In the genomic region with DNA sequence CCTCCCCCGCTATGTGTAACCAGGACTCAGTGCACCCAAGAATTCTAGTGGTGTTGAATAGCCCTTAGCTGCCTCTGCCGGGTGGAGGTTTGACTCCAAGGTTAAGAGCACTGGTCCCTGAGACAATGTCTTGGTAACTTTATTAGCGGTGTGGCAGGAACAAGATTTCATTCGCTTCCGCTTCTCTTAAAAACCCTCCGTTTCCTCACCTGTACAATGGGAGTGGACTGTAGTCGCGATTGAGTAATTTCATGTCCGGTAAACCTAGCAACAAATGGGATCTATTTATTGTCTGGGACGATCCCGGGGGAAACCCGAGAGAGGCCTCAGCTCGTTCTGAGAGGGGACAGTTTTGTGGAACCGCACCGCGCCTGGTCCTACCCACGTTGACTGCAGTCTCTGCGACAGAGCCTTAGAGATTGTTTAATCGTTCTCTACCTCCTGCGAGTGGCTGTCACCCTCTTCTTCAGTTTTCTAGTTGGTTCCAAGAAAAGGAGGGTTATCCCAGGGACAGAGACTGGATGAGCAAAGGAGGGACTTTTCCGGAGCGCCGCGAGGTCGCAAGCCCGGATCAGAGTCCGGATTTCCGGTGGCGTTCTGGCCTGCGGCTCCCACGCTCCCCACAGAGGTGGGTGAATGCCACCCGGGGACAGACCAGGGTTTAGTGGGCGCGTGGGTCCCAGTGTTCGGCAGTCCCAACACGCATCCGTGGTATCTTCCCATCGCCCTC, we compare ENCODE assay signal across 8 mouse cellular contexts. TPM values are rescaled to one million over a fixed set of nuclear protein-coding genes. Genes with fewer than 3 reads are reported as not detected.
DNase-seq lines count a peak whose midpoint lies in the region; ATAC-seq and TF ChIP-seq lines count a peak whose summit lies in the region.

No protein-coding gene starts in this region.

- H3K9me3 ChIP-seq in megakaryocyte, embryonic 14.5 days = no peaks in the 10 kb centered on the region
- no peaks in the 10 kb centered on the region for H3K9me3 ChIP-seq in forebrain, embryonic 13.5 days (replicated peaks)
- H3K9me3 ChIP-seq in hindbrain, postnatal 0 days (ENCODE audit: low read length) = no peaks in the 10 kb centered on the region
- H3K9me3 ChIP-seq in liver, embryonic 16.5 days (replicated peaks; ENCODE audit: control insufficient read depth, low read length) = no peaks in the 10 kb centered on the region

- ATAC-seq in megakaryocyte, adult 5-6 weeks (ENCODE audit: poor library complexity, severe bottlenecking) = no peak
- no peak for ATAC-seq in forebrain, embryonic 13.5 days
- no peak for ATAC-seq in hindbrain, postnatal 0 days
- no peak for ATAC-seq in liver, embryonic 16.5 days (ENCODE audit: low read depth)
- no peak for ATAC-seq in granulocyte monocyte progenitor cell, adult 5-6 weeks (replicated peaks; ENCODE audit: poor library complexity, severe bottlenecking)

- peaks cover 41% of the 10 kb centered on the region for H3K4me1 ChIP-seq in megakaryocyte, embryonic 14.5 days
- peaks cover 33% of the 10 kb centered on the region for H3K4me1 ChIP-seq in forebrain, embryonic 13.5 days
- 0 out of 2 replicates have a peak, but pooled peaks cover 3% of the 10 kb centered on the region for H3K4me1 ChIP-seq in hindbrain, postnatal 0 days (ENCODE audit: insufficient read depth, low read length)
- H3K4me1 ChIP-seq in liver, embryonic 16.5 days (ENCODE audit: control insufficient read depth, low read depth, low read length) = no peaks in the 10 kb centered on the region; the same call in none of the 2 replicates

- no peaks in the 10 kb centered on the region for H3K36me3 ChIP-seq in megakaryocyte, embryonic 14.5 days (replicated peaks; ENCODE audit: low read length)
- no peaks in the 10 kb centered on the region for H3K36me3 ChIP-seq in forebrain, embryonic 13.5 days (ENCODE audit: poor library complexity, severe bottlenecking)
- no peaks in the 10 kb centered on the region for H3K36me3 ChIP-seq in hindbrain, postnatal 0 days (ENCODE audit: insufficient read depth, low read length)
- H3K36me3 ChIP-seq in liver, embryonic 16.5 days (ENCODE audit: control insufficient read depth, insufficient read depth) = no peaks in the 10 kb centered on the region
- H3K36me3 ChIP-seq in splenic B cell, adult 2 months (ENCODE audit: control insufficient read depth, insufficient read depth, low read length, poor library complexity, severe bottlenecking) = no peaks in the 10 kb centered on the region

- peak overlapping the region; percentile 54 for H3K4me2 ChIP-seq in forebrain, embryonic 13.5 days
- peak overlapping the region; percentile 71 for H3K4me2 ChIP-seq in hindbrain, postnatal 0 days (ENCODE audit: low read depth, low read length)
- H3K4me2 ChIP-seq in liver, embryonic 16.5 days (ENCODE audit: low read depth, low read length) = peak overlapping the region; percentile 24; the same call in 1 of the 2 replicates

- no peak overlapping the region for H3K27ac ChIP-seq in forebrain, embryonic 13.5 days
- no peak overlapping the region for H3K27ac ChIP-seq in hindbrain, postnatal 0 days
- H3K27ac ChIP-seq in liver, embryonic 16.5 days (ENCODE audit: low read length) = no peak overlapping the region

- TF ChIP-seq CTCF in hindbrain, postnatal 0 days (IDR thresholded peaks at IDR 0.05; ENCODE audit: low read depth) = no peak

- H3K27me3 ChIP-seq in megakaryocyte, embryonic 14.5 days (replicated peaks) = peaks cover 81% of the 10 kb centered on the region
- peaks cover 80% of the 10 kb centered on the region for H3K27me3 ChIP-seq in forebrain, embryonic 13.5 days
- no peaks in the 10 kb centered on the region for H3K27me3 ChIP-seq in hindbrain, postnatal 0 days (ENCODE audit: insufficient read depth, low read length)
- H3K27me3 ChIP-seq in liver, embryonic 16.5 days (ENCODE audit: control insufficient read depth, insufficient read depth, low read depth, low read length) = peaks cover 70% of the 10 kb centered on the region
- no peaks in the 10 kb centered on the region for H3K27me3 ChIP-seq in splenic B cell, adult 2 months (ENCODE audit: control insufficient read depth, insufficient read depth, low read length, poor library complexity, severe bottlenecking)

- 0 out of 2 replicates have a peak overlapping the region, but pooled peaks have one; percentile 26 for H3K9ac ChIP-seq in forebrain, embryonic 13.5 days
- peak overlapping the region; percentile 43; the same call in 1 of the 2 replicates for H3K9ac ChIP-seq in hindbrain, postnatal 0 days (replicated peaks; ENCODE audit: low read length)
- no peak overlapping the region for H3K9ac ChIP-seq in liver, embryonic 16.5 days (ENCODE audit: low read depth, low read length)

- DNase-seq in hindbrain, postnatal 0 days (ENCODE audit: low spot score) = no peak
- DNase-seq in splenic B cell, adult 2 months (ENCODE audit: low read depth, low spot score) = peak; percentile 54
- no peak for DNase-seq in cerebellum, adult 9-10 months

- 1% methylated on average over 38 of the region's 38 CpGs for WGBS in forebrain, embryonic 13.5 days
- WGBS in hindbrain, postnatal 0 days = 3% methylated on average over 38 of the region's 38 CpGs
- WGBS in liver, embryonic 16.5 days (ENCODE audit: insufficient replicate concordance) = under 1% methylated on average over 38 of the region's 38 CpGs

- H3K4me3 ChIP-seq in megakaryocyte, embryonic 14.5 days (replicated peaks) = peak overlapping the region; percentile 87
- H3K4me3 ChIP-seq in forebrain, embryonic 13.5 days = peak overlapping the region; percentile 30
- peak overlapping the region; percentile 35 for H3K4me3 ChIP-seq in hindbrain, postnatal 0 days (ENCODE audit: low read length)
- peak overlapping the region; percentile 12; the same call in 1 of the 2 replicates for H3K4me3 ChIP-seq in liver, embryonic 16.5 days (ENCODE audit: low read depth, low read length)

RNA-seq across cellular contexts. Expression of a gene that starts 4.3 kb away (rescaled TPM):
- 0.38 TPM in 1 of 2 replicates, not detected in the other for polyA plus RNA-seq in megakaryocyte, embryonic 14.5 days (2012; ENCODE audit: insufficient read depth, low replicate concordance)
- total RNA-seq in megakaryocyte, adult 5-6 weeks (2015) = 0.09 and 0.25 TPM in 2 replicates
- 0.33 TPM in 1 of 2 replicates, not detected in the other for total RNA-seq in megakaryocyte, adult 5-6 weeks (2017)
- 30.7 and 36.4 TPM in 2 replicates for polyA plus RNA-seq in forebrain, embryonic 13.5 days (2015; fragmentation: Nextera tagmentation; extraction: Ambion mirVana)
- 58.6 and 67.1 TPM in 2 replicates for total RNA-seq in hindbrain, postnatal 0 days (2014; rRNA removed)
- 71.7 and 77.7 TPM in 2 replicates for polyA plus RNA-seq in hindbrain, postnatal 0 days (2015; fragmentation: Nextera tagmentation; extraction: Ambion mirVana)
- polyA plus RNA-seq in liver, embryonic 16.5 days (2015; fragmentation: Nextera tagmentation; extraction: Ambion mirVana) = 2.2 and 2.8 TPM in 2 replicates
- total RNA-seq in granulocyte monocyte progenitor cell, adult 5-6 weeks (2014; fragmentation: Nextera tagmentation) = not detected in 2 replicates
- not detected in 2 replicates for total RNA-seq in granulocyte monocyte progenitor cell, adult 5-6 weeks (2017)

Comparison
In these comparisons a context has a peak if more than half of its experiments do, and no peak if none do; other contexts are left out.
1. H3K4me3 ChIP-seq: peak in every context shown above with its lines; median percentile 87 in megakaryocyte, embryonic 14.5 days; 35 in hindbrain, postnatal 0 days; 30 in forebrain, embryonic 13.5 days; 12 in liver, embryonic 16.5 days.